Mouse (Mus musculus) MN1 (cell line): Measurements from ENCODE around the gene Mcu.

ENCODE experiments used
- DNase-seq: peaks from one replicate; pipeline ENCODE4 v3.0.0-alpha.2; 2016; ENCODE audit warnings: low spot score

Mcu gene

GRCm38 (mm10) chr10:59613276-59613675 lies 3.2 kb downstream of the Mcu start:
- no peak for DNase-seq

DNA sequence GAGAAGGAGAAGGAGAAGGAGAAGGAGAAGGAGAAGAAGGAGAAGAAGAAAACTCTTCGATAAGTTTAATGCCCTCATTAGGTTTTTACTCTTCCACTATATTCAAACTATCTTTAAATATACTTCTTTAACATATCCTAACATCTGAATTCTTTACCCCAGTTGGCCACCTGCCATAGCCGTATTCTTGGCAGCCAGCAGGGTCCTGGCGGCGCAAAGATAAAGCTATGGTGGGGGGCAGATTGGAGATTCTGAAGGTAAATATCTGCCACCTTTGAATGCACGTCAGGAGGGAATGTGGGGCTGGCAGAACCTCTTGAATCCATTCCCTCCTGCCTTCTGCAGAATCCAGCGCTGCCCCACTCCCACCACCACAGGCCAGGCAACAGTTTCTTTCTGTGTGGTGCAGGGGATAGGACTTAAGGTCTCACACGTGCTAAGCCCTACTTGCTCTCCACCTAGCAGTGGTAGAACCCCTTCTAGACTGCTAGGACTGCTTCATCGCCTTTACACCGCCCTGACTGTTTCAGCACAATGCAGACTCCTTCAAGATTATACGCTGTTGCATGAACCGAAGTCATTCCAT lies 11.5 kb downstream of the Mcu start:
- no peak for DNase-seq

- no peak for DNase-seq
Observed at GRCm38 (mm10) chr10:59603843-59604242, 12.6 kb downstream of the Mcu start.

GRCm38 (mm10) chr10:59602891-59603290 lies 13.6 kb downstream of the Mcu start:
- no peak for DNase-seq

DNA sequence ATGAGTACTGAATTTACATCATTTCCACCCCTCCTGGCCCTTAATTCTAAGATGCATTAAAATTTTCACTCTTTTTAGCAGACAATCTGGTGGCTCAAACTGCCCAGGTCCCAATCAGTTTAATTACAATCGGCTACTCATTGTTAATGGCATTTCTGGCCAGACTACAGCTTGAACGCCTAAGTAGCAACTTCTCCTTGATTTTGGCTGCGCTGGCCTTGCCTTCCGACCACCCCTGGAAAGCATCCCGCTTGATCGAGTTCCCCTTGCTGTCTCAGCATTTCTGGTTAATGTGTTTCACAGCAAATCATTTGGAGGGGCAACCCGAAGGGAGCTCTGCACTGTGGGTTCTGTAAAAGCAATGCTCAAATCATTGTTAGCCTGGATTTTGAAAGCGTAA lies 14.4 kb downstream of the Mcu start:
- no peak for DNase-seq

GRCm38 (mm10) chr10:59600516-59600915 lies 16.0 kb downstream of the Mcu start:
- DNase-seq = no peak

DNA sequence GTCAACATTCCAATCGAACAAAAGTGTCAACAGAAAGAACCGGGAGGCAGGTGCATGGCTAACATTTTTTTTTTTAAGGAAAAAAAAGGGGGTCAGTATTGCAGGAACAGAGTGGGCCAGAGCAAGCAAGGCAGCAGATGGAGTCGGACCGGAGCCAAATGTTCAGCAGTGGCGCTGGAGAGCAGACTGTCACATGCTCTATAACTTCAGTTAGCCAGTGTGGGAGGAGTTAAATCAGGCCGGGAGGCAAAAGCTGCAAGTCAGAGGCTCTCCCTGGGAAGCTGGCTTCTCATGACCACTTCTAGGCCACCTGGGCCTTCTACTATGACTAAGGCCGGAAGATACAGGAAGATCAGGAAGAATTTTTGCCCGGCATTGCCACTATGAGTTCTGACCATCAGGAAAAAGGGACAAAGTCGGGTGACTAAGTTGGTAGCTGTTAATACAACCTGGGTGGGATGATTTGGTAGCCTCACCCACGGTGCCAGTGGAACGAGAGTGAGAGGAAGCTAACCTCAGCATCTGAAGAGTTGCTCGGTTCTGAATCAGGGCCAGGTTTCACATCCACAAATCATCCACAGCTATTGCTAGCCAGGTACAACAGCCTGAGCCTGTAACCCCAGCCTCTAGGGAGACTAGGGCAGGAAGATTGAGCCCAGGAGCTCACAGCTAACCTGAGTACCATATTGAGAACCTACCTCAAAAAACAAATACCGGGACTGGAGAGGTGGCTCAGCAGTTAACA lies 22.5 kb downstream of the Mcu start:
- DNase-seq = no peak

GRCm38 (mm10) chr10:59590606-59591005 lies 25.9 kb downstream of the Mcu start:
- no peak for DNase-seq

DNA sequence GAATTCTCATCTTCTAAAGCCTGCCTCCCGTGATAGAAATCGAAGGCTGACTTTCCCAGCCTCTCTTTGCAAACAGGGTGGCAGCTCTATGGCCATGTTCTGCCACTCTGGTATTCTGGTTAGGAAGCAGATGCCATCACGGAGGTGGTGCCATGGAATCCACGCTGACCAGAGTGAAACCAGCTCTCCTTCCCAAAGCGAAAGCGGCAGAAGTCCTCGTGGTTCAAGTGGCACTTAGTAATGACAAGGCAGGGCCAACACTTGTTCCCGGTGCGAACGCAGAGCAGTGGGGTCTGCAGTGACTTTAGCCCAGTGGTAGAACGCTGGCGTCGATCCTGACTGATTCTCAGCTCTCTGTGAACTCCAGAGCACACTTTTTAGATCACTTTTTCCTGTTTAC lies 26.6 kb downstream of the Mcu start:
- no peak for DNase-seq

DNA sequence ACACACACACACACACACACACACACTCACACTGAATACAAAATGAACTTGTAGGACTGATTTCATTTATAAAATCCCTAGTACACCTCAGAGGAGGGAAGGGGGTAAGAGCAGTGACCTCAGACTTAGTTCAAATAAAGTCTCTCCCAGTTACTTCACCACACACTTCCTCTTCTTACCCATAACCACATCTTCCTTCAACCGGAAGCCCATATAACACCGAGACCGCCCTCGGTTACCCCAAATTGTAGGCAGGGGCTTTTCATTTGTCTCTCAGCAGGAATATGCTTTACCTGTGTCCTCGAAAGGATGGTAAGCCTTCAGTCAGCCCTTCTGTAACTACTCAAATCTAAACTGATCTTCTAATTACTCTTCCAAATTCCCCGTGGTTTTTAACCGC lies 27.1 kb downstream of the Mcu start:
- DNase-seq = no peak

- no peak for DNase-seq
Observed at GRCm38 (mm10) chr10:59588135-59588534, 28.4 kb downstream of the Mcu start.

DNA sequence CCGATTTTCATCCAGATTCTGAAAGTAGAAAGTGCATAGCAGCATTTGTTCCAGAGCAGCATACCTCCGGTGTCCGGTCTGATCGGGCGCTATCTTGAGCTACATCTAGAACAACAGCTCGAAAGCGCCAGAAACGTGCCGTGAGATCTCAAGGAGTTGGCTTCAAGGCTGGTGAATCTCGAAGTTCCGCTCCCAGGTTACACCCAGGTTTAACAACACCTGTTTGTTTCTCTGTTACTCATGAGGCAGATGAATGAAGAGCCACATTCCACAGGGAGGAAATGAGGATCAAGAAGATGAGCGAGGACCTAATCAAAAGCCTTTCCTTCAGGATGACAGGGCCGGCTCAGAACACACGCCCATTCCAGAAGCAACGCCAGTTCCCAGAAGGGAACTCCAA lies 29.7 kb downstream of the Mcu start:
- no peak for DNase-seq

DNA sequence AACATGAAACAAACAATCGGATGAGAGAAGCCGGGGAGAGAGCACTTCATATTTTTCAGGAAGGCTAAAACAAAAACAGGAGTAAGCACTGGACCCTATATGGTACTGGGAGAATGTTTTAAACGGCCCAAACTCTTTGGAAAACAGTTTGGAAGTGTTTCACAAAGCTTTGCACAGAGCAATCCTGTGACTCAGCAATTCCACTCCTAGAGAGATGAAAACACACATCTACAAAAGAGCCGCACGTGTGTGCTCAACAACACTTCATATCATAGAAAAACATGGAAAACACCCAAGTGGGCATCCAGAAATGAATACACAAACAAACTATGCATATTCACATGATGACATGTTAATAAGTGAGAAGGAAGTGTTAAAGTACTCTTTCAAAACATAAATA lies 30.9 kb downstream of the Mcu start:
- DNase-seq = no peak

GRCm38 (mm10) chr10:59581826-59582543 lies 34.5 kb downstream of the Mcu start:
- DNase-seq = no peak

GRCm38 (mm10) chr10:59580593-59581149 lies 35.8 kb downstream of the Mcu start:
- DNase-seq = no peak

GRCm38 (mm10) chr10:59579645-59580044 lies 36.8 kb downstream of the Mcu start:
- DNase-seq = no peak

DNA sequence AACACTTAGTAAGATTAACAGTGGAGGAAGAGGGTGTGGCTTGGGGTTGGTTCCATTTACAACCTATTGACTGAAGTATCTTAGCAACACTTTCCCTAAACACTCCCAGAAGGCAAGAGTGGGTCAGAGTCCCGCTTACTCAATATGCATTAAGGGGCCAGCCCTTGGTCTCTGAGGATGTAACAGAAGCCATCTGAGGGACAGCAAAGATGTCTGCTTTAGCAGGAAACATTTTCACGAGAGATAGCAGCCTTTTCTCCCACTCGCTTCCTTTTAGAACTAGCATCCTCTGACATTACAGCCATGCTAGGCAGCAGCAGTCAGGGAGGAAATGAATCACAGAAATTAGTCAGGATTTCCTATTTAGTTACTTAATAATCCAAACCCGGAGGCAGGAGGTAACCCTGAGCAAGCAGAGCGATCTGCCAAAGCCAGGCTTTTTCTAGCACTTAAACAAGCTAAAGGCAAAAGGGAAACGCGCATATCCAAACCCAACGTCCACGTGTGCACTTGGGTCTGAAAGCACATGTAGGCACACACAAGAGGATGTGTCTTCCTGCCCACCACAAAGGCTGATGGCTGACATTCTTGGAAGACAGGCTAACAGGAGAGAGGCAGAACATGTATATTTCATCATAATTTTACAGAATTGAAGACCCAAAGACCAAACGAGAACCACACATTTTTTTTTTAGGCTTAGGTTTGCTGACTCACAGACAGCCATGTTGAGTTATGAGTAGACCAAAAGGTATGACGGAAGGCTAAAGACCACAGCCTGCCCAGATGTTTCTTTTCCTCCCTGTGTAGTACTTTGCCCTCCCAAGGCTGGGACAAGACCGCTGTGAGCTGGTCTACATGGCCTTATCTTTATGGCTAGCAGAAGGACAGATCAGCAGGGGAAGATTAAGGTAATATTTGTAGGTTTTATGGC lies 38.4 kb downstream of the Mcu start:
- peak; percentile 76 for DNase-seq

DNA sequence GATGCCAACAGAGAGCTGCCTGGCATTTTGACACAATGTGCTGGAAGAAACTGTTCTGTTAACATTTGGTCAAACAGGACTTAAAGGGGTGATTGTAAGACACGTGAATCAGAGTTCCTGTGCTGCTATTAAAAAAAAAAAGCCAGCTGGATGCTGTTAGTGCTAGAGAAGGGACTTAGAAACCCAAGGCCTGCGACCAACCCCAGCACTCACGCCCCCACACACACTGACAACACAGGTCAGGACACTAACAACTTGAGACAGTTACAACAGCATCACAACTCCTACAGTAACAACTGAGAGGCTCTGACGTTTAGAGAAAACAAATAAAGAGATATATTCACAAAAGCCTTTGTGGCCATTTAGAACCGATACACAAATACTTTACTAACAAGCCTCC lies 40.2 kb downstream of the Mcu start:
- DNase-seq = no peak

- no peak for DNase-seq
Observed at GRCm38 (mm10) chr10:59571964-59572363, 44.5 kb downstream of the Mcu start.

DNA sequence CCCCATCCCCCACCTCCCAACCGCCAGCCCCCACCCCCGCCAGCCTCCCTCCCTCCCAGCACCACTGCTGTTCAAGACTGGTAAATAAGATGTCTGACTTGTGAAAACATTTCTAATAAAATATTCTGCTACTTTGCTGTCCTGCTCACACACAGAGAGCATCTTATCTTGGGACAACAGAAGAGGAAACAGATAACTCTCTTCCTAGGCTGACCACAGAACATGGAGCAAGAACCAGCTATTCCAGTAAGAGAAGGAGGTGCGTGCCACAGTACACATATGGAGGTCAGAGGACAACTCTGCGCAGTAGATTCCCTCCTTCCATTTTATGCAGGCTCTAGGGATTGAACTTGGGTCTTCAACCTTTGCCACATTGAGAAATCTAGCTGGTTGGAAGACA lies 45.2 kb downstream of the Mcu start:
- DNase-seq = no peak

DNA sequence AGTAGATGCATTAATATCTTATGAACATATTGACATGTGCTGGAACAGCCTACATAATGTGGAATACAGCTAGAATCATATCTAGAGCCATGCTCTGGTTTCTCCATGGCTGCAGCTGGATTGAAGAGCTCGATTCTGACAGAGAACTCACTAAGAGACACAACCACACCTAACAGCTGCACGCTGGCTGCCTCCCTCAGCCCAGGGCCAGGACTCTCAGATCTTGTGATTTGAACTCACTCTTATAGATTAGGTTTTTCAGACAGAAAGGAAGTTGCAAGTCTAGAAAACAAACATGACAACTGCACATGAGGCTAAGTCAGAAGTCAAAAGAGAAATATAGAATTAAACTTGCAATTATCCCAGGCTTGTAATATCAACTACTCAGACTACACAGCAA lies 45.7 kb downstream of the Mcu start:
- no peak for DNase-seq

GRCm38 (mm10) chr10:59570360-59570759 lies 46.1 kb downstream of the Mcu start:
- no peak for DNase-seq
